Mouse (Mus musculus) forebrain, embryonic 16.5 days (tissue): ENCODE measurements around the gene Thap4. TPM values are rescaled to one million over a fixed set of nuclear protein-coding genes. Genes with fewer than 3 reads are reported as not detected.

Experiments used
- ATAC-seq: fragments of 200-750 bp; cut with Nextera tagmentation; 2 replicates; pipeline ENCODE4 v1.8.0; 2017; ENCODE audit warnings: mild to moderate bottlenecking, moderate library complexity
- H3K27ac ChIP-seq: fragments of 300-500 bp; sonication (generic); 2 replicates; pipeline ENCODE4 v1.5.1; 2014; ENCODE audit warnings: low read length, control low read depth
- H3K27me3 ChIP-seq: fragments of 300-500 bp; sonication (generic); replicated peaks from 2 replicates; pipeline ENCODE4 v1.6.1; 2014; ENCODE audit warnings: low read length; ENCODE audit not compliant: control insufficient read depth, insufficient read depth
- H3K36me3 ChIP-seq: fragments of 300-500 bp; sonication (generic); 2 replicates; pipeline ENCODE4 v1.6.1; 2014; ENCODE audit not compliant: control insufficient read depth, insufficient read depth
- H3K4me1 ChIP-seq: fragments of 300-500 bp; sonication (generic); replicated peaks from 2 replicates; pipeline ENCODE4 v1.6.1; 2014; ENCODE audit warnings: low read length; ENCODE audit not compliant: control insufficient read depth, insufficient read depth
- H3K4me2 ChIP-seq: fragments of 300-500 bp; sonication (generic); 2 replicates; pipeline ENCODE4 v1.6.1; 2014; ENCODE audit warnings: mild to moderate bottlenecking, low read length, control low read depth
- H3K4me3 ChIP-seq: fragments of 300-500 bp; sonication (generic); replicated peaks from 2 replicates; pipeline ENCODE4 v1.5.1; 2014; ENCODE audit warnings: mild to moderate bottlenecking, low read length, control low read depth
- H3K9ac ChIP-seq: fragments of 300-500 bp; sonication (generic); replicated peaks from 2 replicates; pipeline ENCODE4 v1.6.1; 2014; ENCODE audit warnings: low read depth, low read length, control low read depth
- H3K9me3 ChIP-seq: fragments of 300-500 bp; sonication (generic); 2 replicates; pipeline ENCODE4 v1.6.1; 2016; ENCODE audit warnings: low read length; ENCODE audit not compliant: control insufficient read depth
- WGBS: fragments of 180-500 bp; shearing (Covaris S2); extraction: QIAGEN DNeasy Blood & Tissue Kit; methylation state at CpG from one replicate; pipeline ENCODE4 v1.1.7; 2014; 5-methylcytosine and 5-hydroxymethylcytosine counted together
- polyA plus RNA-seq: library from polyadenylated mRNA; unstranded; fragments of >200 nt; fragmentation: Nextera tagmentation; extraction: Ambion mirVana; gene quantifications from 2 replicates; pipeline ENCODE4 v1.2.1, GENCODE M21; 2015

The Thap4 gene
- polyA plus RNA-seq, 1 experiment from 2014 or later: 47.5 TPM

GRCm38 (mm10) chr1:93753911-93754572 lies 622 bp downstream of the Thap4 start:
- Histone ChIP-seq H3K27me3 (no peaks in the 10 kb centered on the region), H3K9ac (peak overlapping the region; percentile 86), H3K4me1 (peaks cover 22% of the 10 kb centered on the region), H3K36me3 (peaks cover 3% of the 10 kb centered on the region; the same call in 1 of the 2 replicates), H3K4me3 (peak overlapping the region; percentile 76), H3K4me2 (peak overlapping the region; percentile 71), H3K9me3 (no peaks in the 10 kb centered on the region), H3K27ac (peak overlapping the region; percentile 68)
- WGBS: under 1% methylated on average over 58 of the region's 59 CpGs
- peak; percentile 12 for ATAC-seq

DNA sequence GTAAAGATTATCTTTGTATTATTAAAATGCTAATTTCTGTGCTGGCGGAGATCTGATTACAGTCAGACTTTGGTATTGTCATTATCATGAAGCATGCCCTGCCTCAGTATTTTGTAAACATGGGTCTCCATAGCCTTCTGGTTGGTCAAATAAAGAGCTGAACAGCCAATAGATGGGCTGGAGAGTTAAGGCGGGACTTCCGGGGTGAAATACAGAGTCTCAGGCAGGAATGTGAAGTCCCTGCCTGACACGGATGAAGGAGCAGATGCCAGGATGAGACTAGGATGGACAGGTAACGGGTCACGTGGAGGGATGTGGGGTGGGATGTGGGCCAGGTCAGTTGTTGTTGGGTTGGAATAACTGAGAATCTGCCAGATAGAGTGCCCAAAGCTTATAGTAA lies 3.4 kb downstream of the Thap4 start, which contains the start of gene Atg4b:
Gene Atg4b, plus strand, starts transcription at position 211 of the 400 bp plus-strand sequence.
- Histone ChIP-seq H3K9me3 (no peaks in the 10 kb centered on the region), H3K4me2 (no peak within 1 kb of the TSS), H3K4me3 (no peak within 1 kb of the TSS), H3K36me3 (peaks cover 5% of the 10 kb centered on the region; the same call in 1 of the 2 replicates), H3K27ac (no peak within 1 kb of the TSS), H3K9ac (no peak within 1 kb of the TSS), H3K4me1 (peaks cover 17% of the 10 kb centered on the region), H3K27me3 (no peaks in the 10 kb centered on the region)
- ATAC-seq: no peak
- WGBS: 75% methylated on average over 6 of the region's 6 CpGs

DNA sequence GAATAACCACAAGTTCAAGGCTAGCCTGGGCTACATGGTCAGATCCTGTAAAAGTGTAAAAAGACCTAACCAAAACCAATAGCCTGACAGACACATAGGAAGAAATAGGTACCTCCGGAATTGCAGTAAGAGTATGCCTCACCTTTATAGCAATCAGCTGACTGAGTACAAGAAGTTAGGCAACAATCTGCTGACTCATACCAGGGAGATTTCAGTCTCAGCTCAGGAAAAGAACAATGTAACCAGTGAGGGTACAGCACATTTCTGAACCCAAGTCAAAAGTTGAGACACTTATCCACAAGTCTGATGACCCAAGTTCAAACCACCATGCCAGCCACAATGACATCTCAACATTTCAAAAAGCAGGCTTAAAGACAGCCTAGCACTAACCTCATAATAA lies 6.1 kb downstream of the Thap4 start:
- no peaks in the 10 kb centered on the region for H3K9me3 ChIP-seq
- no peak overlapping the region for H3K9ac ChIP-seq
- no peak overlapping the region for H3K4me3 ChIP-seq
- H3K27me3 ChIP-seq: no peaks in the 10 kb centered on the region
- WGBS: 97% methylated on average over 1 of the region's 1 CpGs
- H3K4me1 ChIP-seq: peaks cover 6% of the 10 kb centered on the region
- H3K4me2 ChIP-seq: no peak overlapping the region
- H3K36me3 ChIP-seq: peaks cover 5% of the 10 kb centered on the region; the same call in 1 of the 2 replicates
- H3K27ac ChIP-seq: no peak overlapping the region
- no peak for ATAC-seq

GRCm38 (mm10) chr1:93746179-93746578 lies 8.5 kb downstream of the Thap4 start:
- no peaks in the 10 kb centered on the region for H3K9me3 ChIP-seq
- H3K9ac ChIP-seq: no peak overlapping the region
- ATAC-seq: no peak
- peaks cover 5% of the 10 kb centered on the region; the same call in 1 of the 2 replicates for H3K36me3 ChIP-seq
- H3K4me3 ChIP-seq: no peak overlapping the region
- whole genome bisulfite sequencing: 89% methylated on average over 5 of the region's 5 CpGs
- H3K27me3 ChIP-seq: no peaks in the 10 kb centered on the region
- no peaks in the 10 kb centered on the region for H3K4me1 ChIP-seq
- H3K4me2 ChIP-seq: no peak overlapping the region
- no peak overlapping the region for H3K27ac ChIP-seq

DNA sequence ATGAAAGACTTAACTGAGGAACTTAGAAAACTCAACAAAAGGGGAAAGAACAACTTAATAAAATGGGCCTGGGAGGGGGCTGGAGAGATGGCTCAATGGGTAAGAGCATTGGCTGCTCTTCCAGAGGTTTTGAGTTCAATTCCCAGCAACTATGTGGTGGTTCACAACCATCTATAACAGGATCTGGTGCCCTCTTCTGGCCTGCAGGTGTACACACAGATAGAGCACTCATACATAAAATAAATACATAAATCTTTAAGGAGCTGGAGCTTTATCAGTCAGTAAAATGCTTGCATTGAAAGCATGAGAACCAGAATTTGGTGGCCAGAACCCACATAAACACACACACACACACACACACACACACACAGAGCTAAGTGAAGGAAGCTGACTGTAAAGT lies 11.8 kb downstream of the Thap4 start:
- Histone ChIP-seq H3K9ac (no peak overlapping the region), H3K27me3 (no peaks in the 10 kb centered on the region), H3K9me3 (no peaks in the 10 kb centered on the region), H3K27ac (no peak overlapping the region), H3K4me3 (no peak overlapping the region), H3K36me3 (no peaks in the 10 kb centered on the region), H3K4me2 (no peak overlapping the region), H3K4me1 (no peaks in the 10 kb centered on the region)
- ATAC-seq: no peak

GRCm38 (mm10) chr1:93741987-93742386 lies 12.7 kb downstream of the Thap4 start:
- Histone ChIP-seq H3K4me3 (no peak overlapping the region), H3K27ac (no peak overlapping the region), H3K9ac (no peak overlapping the region), H3K36me3 (no peaks in the 10 kb centered on the region), H3K4me1 (no peaks in the 10 kb centered on the region), H3K9me3 (no peaks in the 10 kb centered on the region), H3K27me3 (no peaks in the 10 kb centered on the region), H3K4me2 (no peak overlapping the region)
- 99% methylated on average over 4 of the region's 4 CpGs for WGBS
- no peak for ATAC-seq

GRCm38 (mm10) chr1:93740671-93741070 lies 14.0 kb downstream of the Thap4 start:
- no peaks in the 10 kb centered on the region for H3K4me1 ChIP-seq
- no peaks in the 10 kb centered on the region for H3K9me3 ChIP-seq
- no peak overlapping the region for H3K27ac ChIP-seq
- no peak for ATAC-seq
- H3K36me3 ChIP-seq: no peaks in the 10 kb centered on the region
- no peaks in the 10 kb centered on the region for H3K27me3 ChIP-seq
- no peak overlapping the region for H3K9ac ChIP-seq
- no peak overlapping the region for H3K4me2 ChIP-seq
- H3K4me3 ChIP-seq: no peak overlapping the region
- 97% methylated on average over 2 of the region's 2 CpGs for WGBS

DNA sequence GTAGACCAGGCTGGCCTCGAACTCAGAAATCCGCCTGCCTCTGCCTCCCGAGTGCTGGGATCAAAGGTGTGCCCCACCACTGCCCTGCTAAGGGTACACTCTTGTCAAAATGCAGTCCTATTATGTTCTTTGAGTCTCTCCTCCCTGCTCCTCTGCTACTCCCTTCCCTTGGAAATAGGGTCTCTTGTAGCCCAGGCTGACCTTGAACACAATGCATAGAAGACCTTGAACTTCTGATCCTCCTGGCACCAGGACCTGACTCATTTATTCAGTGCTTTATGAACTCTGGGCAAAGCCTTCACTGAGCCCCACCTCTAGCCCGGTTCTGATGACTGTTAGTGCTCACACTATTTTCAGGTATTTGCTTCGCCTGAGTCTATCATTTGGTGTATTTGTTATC lies 17.0 kb downstream of the Thap4 start:
- WGBS: 92% methylated on average over 5 of the region's 5 CpGs
- Histone ChIP-seq H3K9me3 (no peaks in the 10 kb centered on the region), H3K27me3 (no peaks in the 10 kb centered on the region), H3K4me3 (no peak overlapping the region), H3K4me2 (no peak overlapping the region), H3K36me3 (no peaks in the 10 kb centered on the region), H3K27ac (no peak overlapping the region), H3K9ac (no peak overlapping the region), H3K4me1 (no peaks in the 10 kb centered on the region)
- ATAC-seq: no peak

DNA sequence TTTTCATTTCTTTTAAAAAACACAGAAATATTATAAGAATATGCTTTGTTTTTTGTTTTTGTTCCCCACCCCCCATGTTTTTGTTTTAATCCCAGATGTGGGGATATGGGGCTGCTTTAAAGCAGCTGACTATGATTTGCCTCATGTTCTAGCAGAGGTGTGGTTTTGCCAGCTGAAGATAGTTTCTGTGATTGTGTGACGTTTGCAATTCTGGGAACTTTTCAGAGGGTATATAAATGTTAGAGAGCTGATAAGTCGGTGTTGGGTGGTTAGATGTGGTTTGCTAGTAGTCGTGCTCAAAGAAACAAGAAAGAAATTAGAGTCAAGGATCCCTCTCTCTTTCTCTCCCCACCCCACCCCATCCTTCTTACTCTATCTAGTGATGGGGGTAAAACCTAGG lies 18.8 kb downstream of the Thap4 start:
- H3K4me1 ChIP-seq: peaks cover 4% of the 10 kb centered on the region
- no peaks in the 10 kb centered on the region for H3K36me3 ChIP-seq
- no peak overlapping the region for H3K4me2 ChIP-seq
- ATAC-seq: no peak
- no peak overlapping the region for H3K4me3 ChIP-seq
- no peak overlapping the region for H3K9ac ChIP-seq
- WGBS: 95% methylated on average over 3 of the region's 3 CpGs
- no peaks in the 10 kb centered on the region for H3K9me3 ChIP-seq
- H3K27me3 ChIP-seq: no peaks in the 10 kb centered on the region
- no peak overlapping the region for H3K27ac ChIP-seq
